Mouse (Mus musculus): Measurements from ENCODE around the gene Cdk15. TPM values are rescaled to one million over a fixed set of nuclear protein-coding genes. Genes with fewer than 3 reads are reported as not detected.

Gene Cdk15
- total RNA-seq, 1 experiment from 2014 or later, result 0.36 TPM

DNA sequence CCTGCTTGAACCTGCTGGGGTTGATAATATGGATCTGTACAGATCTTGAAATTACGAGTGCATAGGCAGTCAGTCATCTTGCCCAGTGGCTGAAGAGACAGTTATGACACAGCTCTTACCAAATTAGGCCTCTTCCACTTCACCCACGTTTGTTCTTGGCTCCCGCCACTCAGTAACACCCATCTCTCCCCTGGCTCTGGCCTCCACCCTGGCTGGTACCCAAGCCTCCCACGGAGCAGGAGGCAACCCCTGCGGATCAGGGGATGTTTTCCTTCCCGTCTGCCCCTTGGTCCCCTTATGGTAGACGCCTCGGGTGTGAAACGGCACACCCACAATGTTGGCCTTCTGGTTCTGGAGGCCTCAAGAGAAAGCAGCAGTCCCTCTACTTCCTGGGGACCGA is 124.2 kb downstream of the Cdk15 start:
- no peak for DNase-seq

- DNase-seq, result no peak
Measured at GRCm38 (mm10) chr1:59381483-59381882, 124.8 kb downstream of the Cdk15 start.

- DNase-seq, result no peak
Measured at GRCm38 (mm10) chr1:59382516-59382915, 125.8 kb downstream of the Cdk15 start.

DNA sequence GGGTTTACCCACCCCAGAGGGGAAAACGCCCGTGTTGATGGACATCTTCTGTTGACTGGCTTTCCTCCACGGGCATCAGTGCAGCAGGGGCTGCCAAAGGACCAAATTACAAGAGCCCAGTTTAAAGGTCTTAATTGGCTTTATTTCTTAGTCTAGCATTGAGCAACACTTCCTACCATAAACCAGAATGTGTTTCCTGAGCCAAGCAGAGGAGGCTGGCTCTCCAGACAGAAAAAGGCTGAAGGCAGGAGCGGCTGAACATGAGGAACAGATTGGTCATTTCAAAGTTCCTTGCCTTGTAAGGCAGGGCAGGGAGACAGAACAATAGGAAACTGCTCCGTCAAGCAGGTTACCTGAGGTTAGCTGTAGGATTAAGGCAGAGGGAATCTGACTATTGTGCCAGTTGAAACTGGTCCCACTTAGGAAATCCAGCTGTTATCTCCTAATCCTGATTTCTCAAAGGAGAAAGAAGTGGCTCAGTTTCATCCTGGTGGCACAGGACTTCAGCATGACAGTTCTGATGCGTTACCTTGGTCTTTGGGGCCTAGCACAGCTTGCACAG is 126.4 kb downstream of the Cdk15 start:
- no peak for DNase-seq

DNA sequence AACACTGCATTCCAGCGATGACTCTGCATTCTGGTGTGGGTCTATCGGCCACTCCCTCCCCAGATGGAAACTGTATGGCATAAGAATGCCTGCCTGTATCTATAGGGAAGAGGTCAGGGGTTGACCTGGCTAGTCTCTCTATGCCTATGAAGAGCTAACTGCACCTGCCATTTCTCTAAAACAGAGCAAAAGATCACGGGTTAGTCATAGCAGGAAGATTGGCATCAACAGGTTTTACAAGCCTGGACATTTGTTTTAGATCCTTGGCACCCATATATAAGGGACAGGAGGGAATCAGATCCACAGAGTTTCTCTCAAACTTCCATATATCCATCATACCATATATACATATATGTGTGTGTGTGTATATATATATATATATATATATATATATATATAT is 127.7 kb downstream of the Cdk15 start:
- DNase-seq, result no peak

- no peak for DNase-seq
Measured at GRCm38 (mm10) chr1:59385641-59386040, 128.9 kb downstream of the Cdk15 start.

- DNase-seq, result no peak
Measured at GRCm38 (mm10) chr1:59387542-59388314, 131.0 kb downstream of the Cdk15 start.

DNA sequence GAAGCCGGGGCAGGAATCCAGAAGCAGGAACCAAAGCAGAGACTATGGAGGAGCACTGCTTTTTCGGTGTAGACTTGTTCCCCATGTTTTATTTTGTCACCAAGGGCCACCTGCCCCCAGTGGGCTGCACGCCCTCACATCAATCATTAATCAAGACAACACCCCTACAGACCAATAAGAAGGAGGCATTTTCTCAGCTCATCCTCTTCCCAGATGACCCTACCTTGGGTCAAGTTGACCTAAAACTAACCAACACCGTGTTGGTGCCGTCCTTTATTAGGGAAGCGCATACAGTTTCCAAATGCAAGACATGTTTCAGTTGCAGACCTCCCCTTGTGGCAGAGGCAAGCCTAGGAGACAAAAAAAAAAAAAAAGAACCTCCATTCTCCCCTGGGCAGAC is 132.5 kb downstream of the Cdk15 start:
- DNase-seq, result no peak

GRCm38 (mm10) chr1:59391736-59392135 is 135.0 kb downstream of the Cdk15 start:
- DNase-seq, result no peak

GRCm38 (mm10) chr1:59394072-59394471 is 137.4 kb downstream of the Cdk15 start:
- no peak for DNase-seq

DNA sequence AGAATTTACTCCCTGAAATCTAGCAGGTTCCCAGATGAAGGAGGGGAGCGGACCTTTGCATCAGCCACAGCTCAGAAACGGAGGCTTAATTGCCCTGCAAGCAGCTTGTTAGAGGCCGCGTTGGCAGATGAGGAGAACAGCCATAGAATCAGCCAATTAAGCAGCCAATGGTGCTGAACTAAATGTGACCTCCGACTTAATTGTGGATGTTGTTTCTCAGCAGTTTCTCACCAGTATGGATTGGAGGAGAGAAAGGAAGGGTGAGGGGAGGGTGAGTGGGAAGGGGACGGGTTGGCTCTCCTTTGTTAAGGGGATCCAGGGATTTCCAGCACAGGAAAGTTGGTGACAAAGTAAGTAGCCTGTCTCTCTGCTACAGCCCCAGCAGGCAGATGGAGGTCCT is 137.9 kb downstream of the Cdk15 start:
- no peak for DNase-seq

- no peak for DNase-seq
Measured at GRCm38 (mm10) chr1:59395992-59396391, 139.3 kb downstream of the Cdk15 start.

DNA sequence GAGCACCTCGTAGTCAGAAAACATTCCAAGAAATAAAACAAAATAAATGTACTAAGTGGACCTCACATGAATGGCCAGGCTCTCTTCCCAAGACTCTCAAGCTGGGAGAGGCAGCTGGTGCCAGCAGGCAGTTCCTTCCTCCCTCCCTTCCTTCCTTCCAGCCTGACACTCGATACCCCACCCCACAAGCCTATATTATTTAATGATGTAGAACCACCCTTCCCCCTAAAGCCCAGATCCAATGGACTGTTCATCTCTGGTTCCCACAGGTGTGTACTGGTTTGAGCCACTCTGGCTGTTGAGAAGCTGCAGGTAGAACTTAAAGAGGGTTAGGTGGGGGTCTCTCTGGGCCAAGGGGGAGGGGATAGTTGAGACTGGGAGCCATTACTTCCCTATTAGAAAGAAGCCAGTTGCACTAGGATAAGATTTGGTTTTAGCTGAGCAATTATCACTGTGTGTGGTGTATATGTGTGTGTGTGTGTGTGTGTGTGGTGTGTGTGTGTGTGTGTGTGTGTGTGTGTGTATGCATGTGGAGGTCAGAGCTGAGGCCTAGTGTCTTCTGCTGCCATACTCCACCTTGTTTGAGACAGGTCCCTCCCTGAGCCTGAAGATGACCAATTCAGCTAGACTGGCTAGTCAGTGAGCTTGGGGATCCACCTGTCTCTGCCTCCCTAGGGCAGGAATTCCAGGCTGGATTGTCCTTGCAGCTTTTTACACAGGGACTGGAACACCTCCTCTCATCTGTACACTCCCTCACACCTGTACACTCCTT is 143.0 kb downstream of the Cdk15 start:
- DNase-seq, result no peak

GRCm38 (mm10) chr1:59401253-59401652 is 144.5 kb downstream of the Cdk15 start:
- no peak for DNase-seq

Other genes starting within 250 kb of the Cdk15 start
- not detected in 2 replicates for gene C2cd6, start 162.0 kb upstream of the Cdk15 start, total RNA-seq (2021)
- gene Tmem237, start 136.5 kb upstream of the Cdk15 start, total RNA-seq (2021), result 16.5 and 18.0 TPM in 2 replicates
- 0.71 TPM in 1 of 2 replicates, not detected in the other for gene Mpp4, start 93.5 kb upstream of the Cdk15 start, total RNA-seq (2021)
- 10.7 and 12.4 TPM in 2 replicates for gene Als2, start 19.7 kb upstream of the Cdk15 start, total RNA-seq (2021)
- 12.7 and 17.9 TPM in 2 replicates for gene Fzd7, start 225.5 kb downstream of the Cdk15 start, total RNA-seq (2021)